Mouse (Mus musculus): ENCODE data around the gene Trub2. TPM values are rescaled to one million over a fixed set of nuclear protein-coding genes. Genes with fewer than 3 reads are reported as not detected.
A peak's percentile ranks its signal among the peaks of the same experiment; 100 is the strongest.

The Trub2 gene
- total and polyA plus RNA-seq, 3 experiments, result 40.9 to 44.7 TPM; not detected in 1

- peak within 1 kb of the TSS; percentile 84 for H3K27ac ChIP-seq (ENCODE audit: control insufficient read depth, low read depth, low read length)
- H3K36me3 ChIP-seq (ENCODE audit: control insufficient read depth in 1 of 2, insufficient read depth in 2 of 2, low read length in 2 of 2), result no peaks in the 10 kb centered on the region
- H3K9me3 ChIP-seq (replicated peaks; ENCODE audit: insufficient read depth, low read length), result no peaks in the 10 kb centered on the region
- H3K4me3 ChIP-seq (ENCODE audit: control insufficient read depth in 1 of 2, insufficient read depth in 1 of 2, low read depth in 2 of 2, low read length in 2 of 2), result peak within 1 kb of the TSS; percentile 63 to 67
- no peaks in the 10 kb centered on the region for H3K27me3 ChIP-seq (ENCODE audit: control insufficient read depth in 1 of 2, insufficient read depth in 2 of 2, low read length in 2 of 2)
- H3K79me2 ChIP-seq (ENCODE audit: control insufficient read depth, insufficient read depth, low read length, poor library complexity), result no peaks in the 10 kb centered on the region
- peak within 1 kb of the TSS; percentile 72 for H3K9ac ChIP-seq (ENCODE audit: control insufficient read depth, low read depth, low read length, poor library complexity, severe bottlenecking)
- peak; percentile 89 for DNase-seq (ENCODE audit: low read depth, low spot score)
- H3K4me1 ChIP-seq (ENCODE audit: control insufficient read depth in 1 of 2, insufficient read depth in 2 of 2, low read length in 2 of 2), result no peaks in the 10 kb centered on the region
- TF ChIP-seq USF1 (IDR thresholded peaks at IDR 0.05; ENCODE audit: low read depth, low read length) (no peak), MAX (IDR thresholded peaks at IDR 0.05; ENCODE audit: low read length) (peak; percentile 31; the same call in 1 of the 2 replicates), NELFE (IDR thresholded peaks at IDR 0.05; ENCODE audit: low read depth, low read length) (no peak; the same call in none of the 2 replicates), MAZ (IDR thresholded peaks at IDR 0.05; ENCODE audit: low read depth, low read length) (peak; percentile 76; the same call in 1 of the 2 replicates), TCF12 (IDR thresholded peaks at IDR 0.05; ENCODE audit: low read depth, low read length) (peak; percentile 41; the same call in 1 of the 2 replicates), MAFK (IDR thresholded peaks at IDR 0.05; ENCODE audit: borderline replicate concordance, low read depth, low read length) (no peak), MYC (IDR thresholded peaks at IDR 0.05; ENCODE audit: low read depth, low read length) (no peak), ZNF384 (IDR thresholded peaks at IDR 0.05; ENCODE audit: low read depth, low read length) (no peak), ELF1 (IDR thresholded peaks at IDR 0.05; ENCODE audit: low read depth, low read length) (0 out of 2 replicates have a peak, but pooled peaks have one; percentile 21), SIN3A (IDR thresholded peaks at IDR 0.05; ENCODE audit: low read length) (peak; percentile 23; the same call in 1 of the 2 replicates), USF2 (IDR thresholded peaks at IDR 0.05; ENCODE audit: borderline replicate concordance in 1 of 2, insufficient read depth in 1 of 2, low read depth in 1 of 2, low read length in 2 of 2) (no peak), CHD2 (IDR thresholded peaks at IDR 0.05; ENCODE audit: low read length) (peak; percentile 46), HCFC1 (IDR thresholded peaks at IDR 0.05; ENCODE audit: low read depth, low read length) (0 out of 2 replicates have a peak, but pooled peaks have one; percentile 12), CHD1 (IDR thresholded peaks at IDR 0.05; ENCODE audit: low read depth, low read length) (no peak), ZMIZ1 (IDR thresholded peaks at IDR 0.05; ENCODE audit: low read depth, low read length) (0 out of 2 replicates have a peak, but pooled peaks have one; percentile 48), POLR2A (IDR thresholded peaks at IDR 0.05; ENCODE audit: control insufficient read depth in 1 of 2, insufficient read depth in 1 of 2, low read depth in 1 of 2, low read length in 2 of 2, poor library complexity in 1 of 2) (peak; percentile 38 to 43; a peak in 2 of 4 replicates), UBTF (IDR thresholded peaks at IDR 0.05; ENCODE audit: borderline replicate concordance, insufficient read depth, low read depth, low read length) (no peak)
Observed at GRCm38 (mm10) chr2:29820025-29820817, 31.9 kb upstream of the Trub2 start, which contains the start of gene Urm1. Gene Urm1, plus strand, starts transcription at chr2:29820075.

DNA sequence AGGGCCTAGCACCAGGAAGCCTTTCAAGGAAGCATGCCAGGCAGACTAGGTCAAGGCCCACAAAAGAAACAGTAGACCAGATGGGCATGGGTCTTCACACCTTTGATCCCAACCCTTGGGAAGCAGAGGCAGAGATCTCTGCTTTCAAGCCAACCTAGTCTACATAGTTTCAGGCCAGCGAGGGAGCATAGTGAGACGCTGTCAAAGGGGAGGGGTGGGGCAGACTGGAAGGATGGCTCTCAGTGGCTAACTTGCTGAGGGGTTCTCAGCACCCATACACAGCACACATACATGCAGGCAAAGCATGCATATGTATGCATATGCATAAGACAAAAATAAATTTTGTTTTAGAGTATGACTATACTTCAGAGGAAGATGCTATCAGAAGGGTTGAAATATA is 31.1 kb upstream of the Trub2 start:
- no peak overlapping the region; a peak in 1 of 4 replicates for H3K4me3 ChIP-seq (ENCODE audit: control insufficient read depth in 1 of 2, insufficient read depth in 1 of 2, low read depth in 2 of 2, low read length in 2 of 2)

More for the DNA sequence above, 31.1 kb upstream of the Trub2 start:
- Histone ChIP-seq H3K36me3 (ENCODE audit: control insufficient read depth in 1 of 2, insufficient read depth in 2 of 2, low read length in 2 of 2) (no peaks in the 10 kb centered on the region), H3K9me3 (replicated peaks; ENCODE audit: insufficient read depth, low read length) (no peaks in the 10 kb centered on the region), H3K4me1 (ENCODE audit: control insufficient read depth in 1 of 2, insufficient read depth in 2 of 2, low read length in 2 of 2) (no peaks in the 10 kb centered on the region), H3K79me2 (ENCODE audit: control insufficient read depth, insufficient read depth, low read length, poor library complexity) (no peaks in the 10 kb centered on the region), H3K27me3 (ENCODE audit: control insufficient read depth in 1 of 2, insufficient read depth in 2 of 2, low read length in 2 of 2) (no peaks in the 10 kb centered on the region), H3K9ac (ENCODE audit: control insufficient read depth, low read depth, low read length, poor library complexity, severe bottlenecking) (no peak overlapping the region), H3K27ac (ENCODE audit: control insufficient read depth, low read depth, low read length) (no peak overlapping the region)
- TF ChIP-seq JUND (IDR thresholded peaks at IDR 0.05; ENCODE audit: low read depth, low read length) (no peak), ZMIZ1 (IDR thresholded peaks at IDR 0.05; ENCODE audit: low read depth, low read length) (no peak), MYC (IDR thresholded peaks at IDR 0.05; ENCODE audit: low read depth, low read length) (no peak), ZKSCAN1 (IDR thresholded peaks at IDR 0.05; ENCODE audit: low read depth, low read length) (no peak), CHD1 (IDR thresholded peaks at IDR 0.05; ENCODE audit: low read depth, low read length) (no peak), NELFE (IDR thresholded peaks at IDR 0.05; ENCODE audit: low read depth, low read length) (no peak), SMC3 (IDR thresholded peaks at IDR 0.05; ENCODE audit: low read depth, low read length) (no peak), ELF1 (IDR thresholded peaks at IDR 0.05; ENCODE audit: low read depth, low read length) (no peak), CHD2 (IDR thresholded peaks at IDR 0.05; ENCODE audit: low read length) (no peak), POLR2A (IDR thresholded peaks at IDR 0.05; ENCODE audit: control insufficient read depth in 1 of 2, insufficient read depth in 1 of 2, low read depth in 1 of 2, low read length in 2 of 2, poor library complexity in 1 of 2) (no peak), CTCF (IDR thresholded peaks at IDR 0.05 in 2 of 3, conservative IDR thresholded peaks at IDR 0.05 in 1 of 3; ENCODE audit: control insufficient read depth in 1 of 3, insufficient read depth in 1 of 3, low read depth in 2 of 3, low read length in 3 of 3, poor library complexity in 1 of 3, severe bottlenecking in 1 of 3) (no peak), MEF2A (IDR thresholded peaks at IDR 0.05; ENCODE audit: extremely low read depth, insufficient replicate concordance, low read depth, low read length, poor library complexity, severe bottlenecking) (no peak), TBP (IDR thresholded peaks at IDR 0.05; ENCODE audit: low read depth, low read length) (no peak), MAFK (IDR thresholded peaks at IDR 0.05; ENCODE audit: borderline replicate concordance, low read depth, low read length) (no peak)
- DNase-seq (ENCODE audit: low read depth, low spot score), result peak; percentile 13

All from MEL (cell line).